Mouse (Mus musculus): Measurements from ENCODE around the gene Scyl1.

DNA sequence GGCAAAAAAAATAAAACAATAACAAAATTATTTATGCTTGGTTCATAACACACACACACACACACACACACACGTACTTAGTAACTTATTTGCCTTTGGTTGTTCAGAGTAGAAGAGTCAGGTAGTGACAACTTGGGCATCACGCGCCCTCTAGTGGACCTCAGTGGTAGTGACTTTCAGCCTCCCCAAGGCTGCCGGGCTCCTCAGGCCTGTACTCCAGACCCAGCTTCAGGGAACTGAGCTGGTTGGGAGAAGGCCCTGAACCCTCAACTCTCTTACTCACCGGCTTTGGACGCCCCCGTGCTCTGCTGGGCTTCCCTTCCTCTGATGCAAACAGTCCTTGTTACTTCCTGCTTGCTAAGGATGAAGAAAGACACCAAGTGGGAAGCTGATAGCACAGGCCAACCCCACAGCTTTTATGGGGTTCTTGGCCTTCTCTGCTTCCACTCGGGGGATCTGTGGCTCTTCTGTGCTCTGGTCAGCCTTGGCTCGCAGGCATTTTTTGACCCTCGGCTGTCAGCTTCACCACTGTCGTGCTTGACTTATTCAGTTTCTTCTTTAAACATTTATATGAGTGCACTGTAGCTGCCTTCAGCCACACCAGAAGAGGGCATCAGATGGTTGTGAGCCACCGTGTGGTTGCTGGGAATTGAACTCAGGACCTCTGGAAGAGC lies 15.4 kb upstream of the Scyl1 start:
- TF ChIP-seq EP300 (optimal IDR thresholded peaks at IDR 0.05): no peak
- TF ChIP-seq CTCF (IDR thresholded peaks at IDR 0.05; ENCODE audit: low read depth): peak; percentile 95

Measured in stomach, postnatal 0 days (tissue).